Mouse (Mus musculus): ENCODE results near the gene Metrnl.
A peak's percentile ranks its signal among the peaks of the same experiment; 100 is the strongest.

Gene Metrnl

DNA sequence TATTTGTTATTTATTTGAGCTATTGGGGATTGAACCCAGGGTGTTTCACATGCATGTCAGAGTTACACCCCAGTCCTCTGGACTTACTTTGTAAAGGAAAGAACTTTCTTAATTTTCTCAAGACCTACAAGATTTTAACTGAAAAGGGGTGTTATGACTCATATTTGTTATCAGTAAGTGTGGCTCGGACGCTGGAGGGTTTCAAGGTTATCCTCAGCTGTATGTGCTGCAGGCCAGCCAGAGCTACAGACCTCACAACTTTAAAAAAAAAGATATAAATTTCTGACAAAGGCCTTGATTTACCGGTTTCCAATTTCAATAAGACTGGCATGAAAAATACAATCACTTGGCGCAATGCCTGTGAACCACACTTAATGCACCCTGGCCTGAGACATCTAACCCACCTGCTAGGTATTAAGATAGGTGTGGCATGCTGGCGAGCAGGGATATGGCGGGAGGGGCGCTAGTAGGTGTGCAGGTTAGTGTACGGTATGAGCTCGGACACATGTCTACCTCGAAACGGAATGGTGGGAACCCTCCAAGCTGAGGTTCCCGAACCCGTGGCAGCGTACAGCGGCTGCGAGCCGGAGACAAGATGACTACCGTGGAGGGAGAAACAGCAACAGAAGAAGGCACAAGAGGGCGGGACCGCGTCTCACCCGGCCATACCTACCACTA, 28.9 kb upstream of the Metrnl start:
- H3K27me3 ChIP-seq (ENCODE audit: control insufficient read depth, insufficient read depth, low read length, poor library complexity, severe bottlenecking), result no peaks in the 10 kb centered on the region
- no peak for DNase-seq (ENCODE audit: low read depth, low spot score)
- no peaks in the 10 kb centered on the region for H3K36me3 ChIP-seq (ENCODE audit: control insufficient read depth, insufficient read depth, low read length, poor library complexity, severe bottlenecking)

DNA sequence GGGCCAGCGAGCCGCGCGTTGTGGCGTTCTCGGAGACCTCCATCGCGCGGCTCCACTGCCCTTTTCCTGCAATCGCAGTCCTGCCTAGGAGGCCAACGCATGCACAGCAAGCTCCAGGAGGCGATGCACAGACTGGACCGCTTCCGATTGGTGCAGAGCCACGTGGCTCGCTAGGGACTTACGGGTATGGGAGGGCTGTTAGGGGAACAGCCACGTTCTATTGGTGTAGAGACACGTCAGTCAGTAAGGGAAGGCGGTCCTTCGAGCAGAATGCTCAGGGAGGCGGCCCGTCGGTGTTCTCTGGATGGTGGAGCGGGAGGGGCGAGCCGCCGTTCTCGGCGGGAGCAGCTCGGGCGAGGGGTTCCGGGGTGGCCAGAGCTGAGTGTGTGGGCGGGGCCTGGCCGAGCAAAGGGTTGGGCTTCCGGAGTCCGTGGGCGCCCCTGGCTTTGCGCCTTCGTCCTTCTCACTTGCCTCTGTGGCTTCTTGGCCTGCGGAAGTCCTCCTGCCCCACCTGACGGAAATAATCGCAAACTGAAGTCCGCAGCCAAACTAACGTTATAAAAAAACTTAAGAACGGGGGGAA, 28.3 kb upstream of the Metrnl start, which contains the start of gene B3gntl1:
B3gntl1 (minus strand) TSS at position 164 of the 583 bp plus-strand sequence.
- DNase-seq (ENCODE audit: low read depth, low spot score), result peak; percentile 100
- H3K27me3 ChIP-seq (ENCODE audit: control insufficient read depth, insufficient read depth, low read length, poor library complexity, severe bottlenecking), result no peaks in the 10 kb centered on the region
- no peaks in the 10 kb centered on the region for H3K36me3 ChIP-seq (ENCODE audit: control insufficient read depth, insufficient read depth, low read length, poor library complexity, severe bottlenecking)

DNA sequence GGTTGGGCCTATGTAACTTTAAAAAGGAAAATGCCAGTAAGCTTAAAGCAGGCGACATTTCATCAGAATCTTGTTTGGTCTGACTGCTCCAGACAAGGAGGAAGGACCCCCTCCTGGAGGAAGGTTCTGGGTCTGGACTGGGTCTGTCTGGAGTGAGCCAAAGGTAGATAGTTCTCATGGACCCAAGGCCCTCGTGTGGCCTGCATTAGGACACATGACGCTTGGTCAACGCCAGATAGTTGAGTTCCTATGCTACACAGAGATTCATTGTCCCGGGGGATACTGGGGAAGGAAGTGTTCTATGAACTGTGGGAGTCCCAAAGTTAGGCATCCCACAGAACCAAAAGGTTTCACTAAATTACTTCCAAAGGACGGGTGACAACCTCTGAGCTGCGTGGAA, 27.7 kb upstream of the Metrnl start:
- no peaks in the 10 kb centered on the region for H3K36me3 ChIP-seq (ENCODE audit: control insufficient read depth, insufficient read depth, low read length, poor library complexity, severe bottlenecking)
- DNase-seq (ENCODE audit: low read depth, low spot score), result no peak
- H3K27me3 ChIP-seq (ENCODE audit: control insufficient read depth, insufficient read depth, low read length, poor library complexity, severe bottlenecking), result no peaks in the 10 kb centered on the region

DNA sequence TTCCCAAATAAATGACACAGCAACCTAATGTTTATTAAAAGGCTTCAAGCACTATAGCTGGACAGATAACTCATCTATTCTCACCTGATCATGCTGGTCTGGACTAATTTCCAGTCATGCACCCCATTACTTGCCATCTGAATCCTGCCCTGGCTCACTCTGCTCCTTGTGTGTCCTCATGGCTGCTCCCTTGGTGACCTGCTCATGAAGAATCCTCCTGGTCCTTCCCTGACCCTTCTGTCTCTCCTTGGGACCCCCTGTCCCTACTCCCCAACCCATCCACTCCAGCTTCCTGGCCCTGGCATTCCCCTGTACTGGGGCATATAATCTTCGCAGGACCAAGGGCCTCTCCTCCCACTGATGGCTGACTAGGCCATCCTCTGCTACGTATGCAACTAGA, 24.5 kb upstream of the Metrnl start:
- Histone ChIP-seq H3K27me3 (ENCODE audit: control insufficient read depth, insufficient read depth, low read length, poor library complexity, severe bottlenecking) (no peaks in the 10 kb centered on the region), H3K36me3 (ENCODE audit: control insufficient read depth, insufficient read depth, low read length, poor library complexity, severe bottlenecking) (no peaks in the 10 kb centered on the region)
- DNase-seq (ENCODE audit: low read depth, low spot score), result no peak

DNA sequence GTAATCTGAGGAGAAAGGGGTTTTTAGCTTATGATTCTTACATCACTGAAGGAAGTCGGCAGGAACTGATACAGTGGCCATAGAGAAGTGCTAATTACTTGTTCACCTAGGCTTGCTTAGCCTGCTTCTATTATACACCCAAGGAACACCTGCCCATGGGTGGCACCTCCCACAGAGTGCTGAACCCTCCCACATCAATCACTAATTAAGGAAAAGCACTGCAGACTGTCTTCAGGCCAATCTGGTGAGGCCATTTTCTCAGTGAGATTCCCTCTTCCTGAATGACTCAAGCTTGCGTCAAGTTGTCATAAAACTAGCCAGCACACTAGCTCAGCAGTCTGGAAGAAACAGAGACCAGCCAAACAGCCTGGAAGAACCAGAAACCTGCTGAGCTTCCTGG, 21.8 kb upstream of the Metrnl start:
- no peak for DNase-seq (ENCODE audit: low read depth, low spot score)
- H3K27me3 ChIP-seq (ENCODE audit: control insufficient read depth, insufficient read depth, low read length, poor library complexity, severe bottlenecking), result no peaks in the 10 kb centered on the region
- no peaks in the 10 kb centered on the region for H3K36me3 ChIP-seq (ENCODE audit: control insufficient read depth, insufficient read depth, low read length, poor library complexity, severe bottlenecking)

DNA sequence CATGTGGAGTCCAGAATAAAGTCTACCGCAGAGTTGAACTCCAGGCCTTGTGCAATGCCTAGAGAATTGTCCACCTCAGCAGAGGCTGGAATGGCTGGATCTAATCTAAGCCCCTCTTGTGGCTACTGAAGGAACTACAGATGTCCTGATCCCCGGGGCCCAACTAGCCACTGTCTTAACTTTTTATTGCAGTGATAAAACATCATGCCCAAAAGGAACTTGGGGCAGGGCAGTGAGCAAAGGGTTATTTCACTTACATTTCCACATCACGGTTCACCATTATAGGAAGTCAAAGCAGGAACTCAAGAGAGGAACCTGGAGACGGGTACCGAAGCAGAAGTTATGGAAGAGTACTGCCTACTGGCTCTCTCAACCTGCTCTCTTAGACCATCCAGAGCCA, 20.6 kb upstream of the Metrnl start:
- no peaks in the 10 kb centered on the region for H3K27me3 ChIP-seq (ENCODE audit: control insufficient read depth, insufficient read depth, low read length, poor library complexity, severe bottlenecking)
- DNase-seq (ENCODE audit: low read depth, low spot score), result peak; percentile 43

DNA sequence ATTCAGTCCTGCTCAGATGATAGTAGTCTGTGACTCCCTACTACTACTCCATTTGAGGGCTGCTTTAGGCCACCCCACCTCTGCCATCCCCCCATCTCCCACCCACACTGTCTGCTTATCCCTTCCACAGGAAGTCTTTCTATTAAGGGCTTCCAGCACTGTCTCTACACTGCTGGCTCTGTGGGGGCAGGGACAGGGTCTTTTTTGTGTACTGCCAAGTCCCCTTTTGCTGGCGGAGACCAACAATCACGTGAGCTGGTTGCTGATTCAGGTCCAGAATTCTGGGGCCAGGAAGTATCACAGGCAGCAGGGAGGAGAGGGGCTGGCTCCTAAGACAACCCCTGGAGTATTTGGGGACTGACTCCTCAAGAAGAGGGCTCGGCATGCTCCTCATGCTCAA, 18.1 kb upstream of the Metrnl start:
- no peak for DNase-seq (ENCODE audit: low read depth, low spot score)
- Histone ChIP-seq H3K36me3 (ENCODE audit: control insufficient read depth, insufficient read depth, low read length, poor library complexity, severe bottlenecking) (no peaks in the 10 kb centered on the region), H3K27me3 (ENCODE audit: control insufficient read depth, insufficient read depth, low read length, poor library complexity, severe bottlenecking) (no peaks in the 10 kb centered on the region)

More for the DNA sequence above, 20.6 kb upstream of the Metrnl start:
- H3K36me3 ChIP-seq (ENCODE audit: control insufficient read depth, insufficient read depth, low read length, poor library complexity, severe bottlenecking), result no peaks in the 10 kb centered on the region

DNA sequence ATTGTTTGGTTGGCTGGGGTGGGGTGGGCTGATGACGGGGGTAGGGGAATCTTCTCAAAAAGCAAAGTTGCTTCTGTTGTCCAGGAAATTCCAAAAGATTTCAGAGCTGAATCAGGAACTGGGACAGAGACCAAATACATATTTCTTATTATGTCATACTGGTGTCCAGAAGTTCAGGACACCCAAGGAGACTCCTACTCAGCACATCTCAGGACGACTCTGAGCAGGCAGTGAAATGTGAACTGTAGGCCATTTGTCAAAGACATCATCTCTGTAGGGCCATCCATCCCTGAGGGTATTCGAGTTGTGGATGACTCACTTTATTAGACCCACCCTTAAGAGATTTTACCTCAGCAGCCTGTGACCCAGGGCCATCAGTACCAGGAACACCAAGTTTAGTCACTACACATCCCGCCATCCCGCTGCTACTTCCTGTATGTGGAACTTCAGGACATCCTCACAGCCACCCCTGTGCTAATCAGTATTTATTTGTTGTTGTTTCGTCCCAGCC, 15.8 kb upstream of the Metrnl start:
- H3K27me3 ChIP-seq (ENCODE audit: control insufficient read depth, insufficient read depth, low read length, poor library complexity, severe bottlenecking), result no peaks in the 10 kb centered on the region
- no peak for DNase-seq (ENCODE audit: low read depth, low spot score)

DNA sequence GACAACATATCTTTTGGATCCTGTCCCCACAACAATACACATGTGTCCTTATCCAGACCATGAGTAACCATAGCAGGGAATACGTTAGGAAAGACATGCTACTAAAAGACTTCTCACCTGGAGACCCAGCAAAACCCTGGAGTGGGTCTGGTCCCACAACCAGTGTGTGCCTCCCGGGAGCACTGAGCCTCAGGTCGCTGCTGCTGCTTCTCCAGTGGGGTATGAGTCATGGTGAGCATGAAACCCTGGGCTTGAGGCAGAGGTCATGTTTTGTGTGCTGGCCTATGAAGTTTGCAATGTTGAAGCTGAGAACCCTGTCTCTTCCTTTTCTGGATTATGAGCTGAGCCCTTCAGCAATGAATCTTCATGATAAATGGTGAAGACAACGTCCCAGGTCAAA, 15.3 kb upstream of the Metrnl start:
- no peak for DNase-seq (ENCODE audit: low read depth, low spot score)
- no peaks in the 10 kb centered on the region for H3K27me3 ChIP-seq (ENCODE audit: control insufficient read depth, insufficient read depth, low read length, poor library complexity, severe bottlenecking)
- H3K36me3 ChIP-seq (ENCODE audit: control insufficient read depth, insufficient read depth, low read length, poor library complexity, severe bottlenecking), result no peaks in the 10 kb centered on the region

More for the DNA sequence above, 15.8 kb upstream of the Metrnl start:
- H3K36me3 ChIP-seq (ENCODE audit: control insufficient read depth, insufficient read depth, low read length, poor library complexity, severe bottlenecking), result no peaks in the 10 kb centered on the region

DNA sequence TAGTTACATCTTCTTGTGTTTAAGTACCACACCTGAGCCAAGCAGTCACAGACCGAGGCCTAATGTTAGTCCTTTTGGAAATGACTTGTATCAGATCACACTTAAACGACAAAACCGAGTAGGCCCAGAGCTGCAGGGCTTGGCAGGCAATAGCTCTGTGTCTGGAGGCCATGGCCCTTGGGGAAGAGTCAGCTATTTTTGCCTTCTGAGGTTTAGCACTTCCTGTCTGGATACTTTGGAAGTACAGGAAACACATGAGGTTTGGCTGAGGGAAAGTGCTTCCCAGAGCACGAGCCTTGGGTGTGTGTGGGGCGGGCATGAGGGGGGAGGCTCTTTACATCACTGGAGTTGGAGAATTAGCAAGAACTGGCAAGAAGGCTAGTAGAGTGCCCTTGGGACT, 14.7 kb upstream of the Metrnl start:
- DNase-seq (ENCODE audit: low read depth, low spot score), result no peak
- no peaks in the 10 kb centered on the region for H3K27me3 ChIP-seq (ENCODE audit: control insufficient read depth, insufficient read depth, low read length, poor library complexity, severe bottlenecking)
- H3K36me3 ChIP-seq (ENCODE audit: control insufficient read depth, insufficient read depth, low read length, poor library complexity, severe bottlenecking), result no peaks in the 10 kb centered on the region

DNA sequence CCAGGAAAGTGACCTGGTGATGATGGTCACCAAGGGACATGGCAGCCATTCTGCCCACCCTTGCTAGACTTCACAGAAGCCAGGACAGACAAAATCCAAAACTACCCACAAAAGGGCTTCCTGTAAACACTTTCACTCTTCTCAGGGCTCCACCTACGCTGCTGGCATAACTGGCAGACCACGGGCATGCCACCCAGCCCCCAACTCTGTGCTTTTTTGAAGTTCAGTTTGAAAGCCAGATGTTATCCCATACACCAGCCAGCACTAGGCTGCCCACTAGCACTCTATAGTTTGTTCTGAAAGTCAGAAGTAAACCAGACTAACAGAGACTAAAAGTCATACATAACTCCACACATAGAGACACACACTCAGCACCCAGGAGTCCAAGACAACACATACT, 13.3 kb upstream of the Metrnl start:
- no peak for DNase-seq (ENCODE audit: low read depth, low spot score)
- Histone ChIP-seq H3K27me3 (ENCODE audit: control insufficient read depth, insufficient read depth, low read length, poor library complexity, severe bottlenecking) (no peaks in the 10 kb centered on the region), H3K36me3 (ENCODE audit: control insufficient read depth, insufficient read depth, low read length, poor library complexity, severe bottlenecking) (no peaks in the 10 kb centered on the region)

DNA sequence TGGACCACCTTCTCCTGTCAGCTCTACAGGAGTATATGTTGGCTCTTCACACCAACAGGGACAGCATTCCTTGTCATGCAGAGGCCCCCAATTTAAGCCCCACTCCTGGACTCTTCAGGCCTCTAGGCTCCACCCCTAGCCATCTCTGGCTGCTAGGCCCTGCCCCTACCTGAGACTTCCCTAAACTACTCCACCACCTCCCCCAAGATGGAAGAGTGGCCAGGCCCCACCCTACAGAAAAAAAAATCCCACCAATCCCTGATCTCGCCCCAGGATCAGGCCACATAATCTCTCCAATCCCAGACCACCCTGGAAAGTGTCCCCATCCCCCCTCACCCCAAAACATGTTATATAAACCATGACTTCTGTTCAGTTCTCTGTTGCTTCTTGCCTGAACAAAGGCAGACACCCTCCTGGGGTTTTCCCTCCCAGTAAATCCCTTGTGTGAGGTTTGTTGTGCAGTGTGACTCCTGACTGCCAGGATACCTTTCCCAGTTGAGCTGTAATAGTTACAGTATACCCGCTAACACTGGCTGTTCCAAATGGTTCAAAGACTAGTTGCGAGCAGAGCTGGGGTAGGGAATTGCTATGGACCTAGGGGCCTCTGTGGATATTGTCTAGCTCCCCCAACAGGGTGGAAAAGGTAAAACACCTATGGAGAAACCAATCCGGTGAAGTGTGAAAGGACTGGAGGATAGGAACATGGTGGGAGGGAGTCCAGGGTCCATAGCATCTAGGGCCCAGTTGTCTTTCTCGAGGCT, 5.9 kb upstream of the Metrnl start:
- Histone ChIP-seq H3K27me3 (ENCODE audit: control insufficient read depth, insufficient read depth, low read length, poor library complexity, severe bottlenecking) (no peaks in the 10 kb centered on the region), H3K36me3 (ENCODE audit: control insufficient read depth, insufficient read depth, low read length, poor library complexity, severe bottlenecking) (no peaks in the 10 kb centered on the region)
- no peak for DNase-seq (ENCODE audit: low read depth, low spot score)

DNA sequence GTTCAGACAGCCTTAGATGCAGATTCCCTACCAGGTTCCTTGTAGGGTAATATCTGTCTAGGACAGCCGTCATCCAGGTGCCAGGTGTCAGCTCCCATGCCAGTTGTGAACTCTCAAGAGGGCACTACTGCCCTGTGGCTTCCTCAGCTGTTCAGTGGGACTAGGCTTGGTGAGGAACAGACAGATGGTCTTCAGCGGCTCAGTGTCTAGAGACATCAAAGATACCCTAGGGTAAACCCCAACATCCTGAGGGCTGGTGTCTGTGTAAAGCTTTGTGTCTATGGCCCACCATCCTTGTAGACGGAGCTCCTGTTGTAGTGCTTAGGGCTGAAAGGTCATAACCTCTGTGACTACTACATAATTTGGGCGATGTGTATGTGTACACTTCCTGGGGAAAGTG, 4.1 kb upstream of the Metrnl start:
- Histone ChIP-seq H3K27me3 (ENCODE audit: control insufficient read depth, insufficient read depth, low read length, poor library complexity, severe bottlenecking) (no peaks in the 10 kb centered on the region), H3K36me3 (ENCODE audit: control insufficient read depth, insufficient read depth, low read length, poor library complexity, severe bottlenecking) (no peaks in the 10 kb centered on the region)
- DNase-seq (ENCODE audit: low read depth, low spot score), result no peak

DNA sequence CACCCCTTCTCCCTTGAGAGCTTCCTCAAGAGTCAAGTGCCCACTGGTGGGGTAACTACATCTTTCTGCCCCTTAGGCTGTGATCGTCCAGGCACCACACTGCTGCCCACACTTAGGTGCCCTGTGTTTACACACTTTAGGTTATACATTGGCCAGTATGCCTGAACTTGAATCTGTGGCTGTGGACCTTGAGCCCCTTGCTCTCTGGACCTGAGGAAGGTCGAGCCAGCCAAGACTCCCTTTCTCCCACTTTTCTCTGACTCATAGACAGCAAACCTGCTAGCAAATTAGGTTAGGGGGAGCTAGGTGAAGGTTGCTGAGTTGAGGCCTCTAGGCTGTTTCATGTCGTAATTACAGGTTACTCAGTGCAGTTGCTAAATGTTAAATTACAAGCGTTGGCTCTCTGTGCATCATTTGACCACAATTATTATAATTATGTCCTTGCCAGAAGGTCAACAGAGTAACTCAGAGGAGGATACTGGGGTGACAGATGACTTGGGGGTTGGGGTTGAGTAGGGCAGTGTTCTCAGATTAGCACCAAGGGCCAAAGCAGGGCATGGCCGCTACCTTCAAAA, 2.9 kb upstream of the Metrnl start:
- Histone ChIP-seq H3K27me3 (ENCODE audit: control insufficient read depth, insufficient read depth, low read length, poor library complexity, severe bottlenecking) (no peaks in the 10 kb centered on the region), H3K36me3 (ENCODE audit: control insufficient read depth, insufficient read depth, low read length, poor library complexity, severe bottlenecking) (no peaks in the 10 kb centered on the region)
- DNase-seq (ENCODE audit: low read depth, low spot score), result no peak

Measured in splenic B cell, adult 2 months (primary cell).